Mouse (Mus musculus): ENCODE results near the gene Abcd3. TPM values are rescaled to one million over a fixed set of nuclear protein-coding genes. Genes with fewer than 3 reads are reported as not detected.
"Not testable (repeated sequence)": the region's sequence is repeated elsewhere in the genome, so short reads cannot be mapped to it uniquely, and the experiment has no call there.

Abcd3 gene
- polyA plus RNA-seq, 1 experiment from 2014 or later, result 84.8 TPM

- DNase-seq (ENCODE audit: low spot score) (no peak), ATAC-seq (ENCODE audit: low FRiP score) (peak; percentile 87; the same call in 1 of the 2 replicates)
- peak overlapping the region; percentile 1; the same call in 1 of the 2 replicates for H3K27ac ChIP-seq
- no peaks in the 10 kb centered on the region for H3K4me1 ChIP-seq (replicated peaks; ENCODE audit: control insufficient read depth, insufficient read depth, low read length)
- H3K36me3 ChIP-seq (replicated peaks; ENCODE audit: control insufficient read depth, insufficient read depth), result peaks cover 3% of the 10 kb centered on the region; the same call in 1 of the 2 replicates
- no peak overlapping the region for H3K4me3 ChIP-seq (replicated peaks; ENCODE audit: low read length)
- no peak overlapping the region for H3K4me2 ChIP-seq (replicated peaks)
- H3K9me3 ChIP-seq (ENCODE audit: control insufficient read depth, low read length), result no peaks in the 10 kb centered on the region
- no peaks in the 10 kb centered on the region for H3K27me3 ChIP-seq (ENCODE audit: control insufficient read depth, insufficient read depth, low read length)
- WGBS, result 33% methylated on average over 5 of the region's 5 CpGs
- no peak overlapping the region for H3K9ac ChIP-seq
These were observed 24.7 kb downstream of the Abcd3 start for GRCm38 (mm10) chr3:121790442-121790841.

- no peaks in the 10 kb centered on the region for H3K9me3 ChIP-seq (ENCODE audit: control insufficient read depth, low read length)
- no peak overlapping the region for H3K9ac ChIP-seq
- 0 out of 2 replicates have a peak overlapping the region, but pooled peaks have one; percentile 1 for H3K27ac ChIP-seq
- peaks cover 3% of the 10 kb centered on the region; the same call in 1 of the 2 replicates for H3K36me3 ChIP-seq (replicated peaks; ENCODE audit: control insufficient read depth, insufficient read depth)
- H3K4me1 ChIP-seq (replicated peaks; ENCODE audit: control insufficient read depth, insufficient read depth, low read length), result no peaks in the 10 kb centered on the region
- H3K27me3 ChIP-seq (ENCODE audit: control insufficient read depth, insufficient read depth, low read length), result no peaks in the 10 kb centered on the region
- ATAC-seq (ENCODE audit: low FRiP score) (no peak), DNase-seq (ENCODE audit: low spot score) (no peak)
- H3K4me2 ChIP-seq (replicated peaks), result no peak overlapping the region
- 67% methylated on average over 5 of the region's 5 CpGs for WGBS
- no peak overlapping the region for H3K4me3 ChIP-seq (replicated peaks; ENCODE audit: low read length)
These were observed 25.3 kb downstream of the Abcd3 start for GRCm38 (mm10) chr3:121789790-121790189.

GRCm38 (mm10) chr3:121783020-121783419 lies 32.1 kb downstream of the Abcd3 start:
- Histone ChIP-seq H3K4me1 (replicated peaks; ENCODE audit: control insufficient read depth, insufficient read depth, low read length) (no peaks in the 10 kb centered on the region; the same call in 1 of the 2 replicates), H3K9ac (no peak overlapping the region), H3K4me3 (replicated peaks; ENCODE audit: low read length) (no peak overlapping the region), H3K36me3 (replicated peaks; ENCODE audit: control insufficient read depth, insufficient read depth) (peaks cover 12% of the 10 kb centered on the region; the same call in 1 of the 2 replicates), H3K4me2 (replicated peaks) (no peak overlapping the region), H3K27me3 (ENCODE audit: control insufficient read depth, insufficient read depth, low read length) (no peaks in the 10 kb centered on the region), H3K9me3 (ENCODE audit: control insufficient read depth, low read length) (no peaks in the 10 kb centered on the region), H3K27ac (no peak overlapping the region)
- DNase-seq (ENCODE audit: low spot score), result no peak
- no peak for ATAC-seq (ENCODE audit: low FRiP score)
- WGBS, result 89% methylated on average over 6 of the region's 6 CpGs

- DNase-seq (ENCODE audit: low spot score), result peak; percentile 37
- no peak overlapping the region for H3K9ac ChIP-seq
- peaks cover 35% of the 10 kb centered on the region for H3K36me3 ChIP-seq (replicated peaks; ENCODE audit: control insufficient read depth, insufficient read depth)
- no peaks in the 10 kb centered on the region; the same call in 1 of the 2 replicates for H3K4me1 ChIP-seq (replicated peaks; ENCODE audit: control insufficient read depth, insufficient read depth, low read length)
- no peak overlapping the region for H3K27ac ChIP-seq
- H3K9me3 ChIP-seq (ENCODE audit: control insufficient read depth, low read length), result no peaks in the 10 kb centered on the region
- 54% methylated on average over 7 of the region's 7 CpGs for WGBS
- H3K4me2 ChIP-seq (replicated peaks), result no peak overlapping the region
- no peak for ATAC-seq (ENCODE audit: low FRiP score)
- no peak overlapping the region for H3K4me3 ChIP-seq (replicated peaks; ENCODE audit: low read length)
- no peaks in the 10 kb centered on the region for H3K27me3 ChIP-seq (ENCODE audit: control insufficient read depth, insufficient read depth, low read length)
These were observed 37.2 kb downstream of the Abcd3 start for GRCm38 (mm10) chr3:121777943-121778342.

GRCm38 (mm10) chr3:121773336-121773735 lies 41.8 kb downstream of the Abcd3 start:
- not testable (repeated sequence) for H3K9me3 ChIP-seq (ENCODE audit: control insufficient read depth, low read length); DNase-seq (ENCODE audit: low spot score); H3K9ac ChIP-seq; H3K27me3 ChIP-seq (ENCODE audit: control insufficient read depth, insufficient read depth, low read length); H3K4me1 ChIP-seq (replicated peaks; ENCODE audit: control insufficient read depth, insufficient read depth, low read length); H3K27ac ChIP-seq; ATAC-seq (ENCODE audit: low FRiP score); H3K4me2 ChIP-seq (replicated peaks); H3K4me3 ChIP-seq (replicated peaks; ENCODE audit: low read length)
- H3K36me3 ChIP-seq (replicated peaks; ENCODE audit: control insufficient read depth, insufficient read depth), result peaks cover 47% of the 10 kb centered on the region
- WGBS, result 97% methylated on average over 4 of the region's 4 CpGs

GRCm38 (mm10) chr3:121768770-121769169 lies 46.3 kb downstream of the Abcd3 start:
- Histone ChIP-seq H3K36me3 (replicated peaks; ENCODE audit: control insufficient read depth, insufficient read depth) (peaks cover 70% of the 10 kb centered on the region), H3K4me3 (replicated peaks; ENCODE audit: low read length) (no peak overlapping the region), H3K27ac (no peak overlapping the region), H3K27me3 (ENCODE audit: control insufficient read depth, insufficient read depth, low read length) (no peaks in the 10 kb centered on the region), H3K4me2 (replicated peaks) (no peak overlapping the region), H3K9me3 (ENCODE audit: control insufficient read depth, low read length) (no peaks in the 10 kb centered on the region), H3K9ac (no peak overlapping the region), H3K4me1 (replicated peaks; ENCODE audit: control insufficient read depth, insufficient read depth, low read length) (no peaks in the 10 kb centered on the region)
- no peak for DNase-seq (ENCODE audit: low spot score)
- no peak for ATAC-seq (ENCODE audit: low FRiP score)
- 98% methylated on average over 3 of the region's 3 CpGs for WGBS

GRCm38 (mm10) chr3:121766818-121767217 lies 48.3 kb downstream of the Abcd3 start:
- Histone ChIP-seq H3K9me3 (ENCODE audit: control insufficient read depth, low read length) (no peaks in the 10 kb centered on the region), H3K9ac (no peak overlapping the region), H3K27me3 (ENCODE audit: control insufficient read depth, insufficient read depth, low read length) (no peaks in the 10 kb centered on the region), H3K4me1 (replicated peaks; ENCODE audit: control insufficient read depth, insufficient read depth, low read length) (no peaks in the 10 kb centered on the region), H3K36me3 (replicated peaks; ENCODE audit: control insufficient read depth, insufficient read depth) (peaks cover 68% of the 10 kb centered on the region), H3K4me3 (replicated peaks; ENCODE audit: low read length) (no peak overlapping the region), H3K27ac (no peak overlapping the region), H3K4me2 (replicated peaks) (no peak overlapping the region)
- 94% methylated on average over 5 of the region's 5 CpGs for WGBS
- DNase-seq (ENCODE audit: low spot score) (no peak), ATAC-seq (ENCODE audit: low FRiP score) (no peak)

GRCm38 (mm10) chr3:121766048-121766447 lies 49.1 kb downstream of the Abcd3 start:
- Histone ChIP-seq H3K9ac (no peak overlapping the region), H3K27me3 (ENCODE audit: control insufficient read depth, insufficient read depth, low read length) (no peaks in the 10 kb centered on the region), H3K4me2 (replicated peaks) (no peak overlapping the region), H3K4me3 (replicated peaks; ENCODE audit: low read length) (no peak overlapping the region), H3K36me3 (replicated peaks; ENCODE audit: control insufficient read depth, insufficient read depth) (peaks cover 63% of the 10 kb centered on the region), H3K27ac (no peak overlapping the region), H3K4me1 (replicated peaks; ENCODE audit: control insufficient read depth, insufficient read depth, low read length) (no peaks in the 10 kb centered on the region), H3K9me3 (ENCODE audit: control insufficient read depth, low read length) (no peaks in the 10 kb centered on the region)
- no peak for DNase-seq (ENCODE audit: low spot score)
- ATAC-seq (ENCODE audit: low FRiP score), result no peak

- H3K4me1 ChIP-seq (replicated peaks; ENCODE audit: control insufficient read depth, insufficient read depth, low read length), result no peaks in the 10 kb centered on the region
- H3K9ac ChIP-seq, result no peak overlapping the region
- H3K9me3 ChIP-seq (ENCODE audit: control insufficient read depth, low read length), result no peaks in the 10 kb centered on the region
- H3K27me3 ChIP-seq (ENCODE audit: control insufficient read depth, insufficient read depth, low read length), result no peaks in the 10 kb centered on the region
- DNase-seq (ENCODE audit: low spot score), result peak; percentile 70
- H3K4me3 ChIP-seq (replicated peaks; ENCODE audit: low read length), result no peak overlapping the region
- WGBS, result 69% methylated on average over 4 of the region's 4 CpGs
- H3K4me2 ChIP-seq (replicated peaks), result no peak overlapping the region
- peaks cover 43% of the 10 kb centered on the region for H3K36me3 ChIP-seq (replicated peaks; ENCODE audit: control insufficient read depth, insufficient read depth)
- no peak overlapping the region for H3K27ac ChIP-seq
- ATAC-seq (ENCODE audit: low FRiP score), result no peak
These were observed 52.8 kb downstream of the Abcd3 start for GRCm38 (mm10) chr3:121762056-121762852.
